Mouse (Mus musculus) embryo, embryonic 10.5 days (tissue): ENCODE results near the gene Adora2b.

Source experiments
- DNase-seq: peaks from one replicate; pipeline ENCODE4 v3.0.0-alpha.2; 2015; ENCODE audit warnings: low spot score

Gene Adora2b

DNA sequence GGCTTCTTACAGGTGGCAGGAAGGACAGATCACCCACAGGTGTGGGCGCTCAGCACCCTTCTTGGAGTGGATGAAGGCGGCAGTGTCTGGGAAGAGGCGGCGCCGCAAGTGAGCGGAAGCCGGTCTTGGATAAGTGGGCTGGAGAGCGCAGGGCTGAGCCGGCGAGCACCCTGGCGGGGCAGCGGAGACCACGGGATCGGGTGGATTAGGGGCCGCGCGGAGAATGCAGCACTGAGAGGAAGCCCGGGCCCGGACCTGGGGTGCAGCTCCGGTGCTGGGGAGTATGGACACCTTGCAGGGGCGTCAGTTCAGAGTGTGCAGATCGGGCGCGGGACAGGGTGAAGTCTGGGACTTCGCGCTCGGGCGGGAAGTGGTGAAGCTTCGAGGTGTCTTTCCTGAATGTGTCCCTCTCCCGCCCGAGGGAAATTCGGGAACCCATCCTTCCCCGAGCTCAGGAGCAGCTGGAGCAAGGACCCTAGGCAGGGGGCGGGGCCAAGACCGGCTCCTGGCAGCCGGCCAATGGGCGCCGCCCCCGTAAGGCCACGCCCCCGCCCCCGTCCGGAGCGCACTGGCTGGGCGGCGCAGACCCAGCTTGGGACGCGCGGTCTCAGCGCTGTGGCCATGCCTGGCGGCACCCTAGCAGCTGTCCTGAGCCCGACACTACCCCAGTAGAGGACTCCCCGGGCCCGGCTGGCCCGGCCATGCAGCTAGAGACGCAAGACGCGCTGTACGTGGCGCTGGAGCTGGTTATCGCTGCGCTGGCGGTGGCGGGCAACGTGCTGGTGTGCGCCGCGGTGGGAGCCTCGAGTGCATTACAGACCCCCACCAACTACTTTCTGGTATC, at the start of gene Adora2b:
TSS of gene Adora2b (plus strand) at position 584 of the 844 bp plus-strand sequence.
- peak; percentile 96 for DNase-seq

DNA sequence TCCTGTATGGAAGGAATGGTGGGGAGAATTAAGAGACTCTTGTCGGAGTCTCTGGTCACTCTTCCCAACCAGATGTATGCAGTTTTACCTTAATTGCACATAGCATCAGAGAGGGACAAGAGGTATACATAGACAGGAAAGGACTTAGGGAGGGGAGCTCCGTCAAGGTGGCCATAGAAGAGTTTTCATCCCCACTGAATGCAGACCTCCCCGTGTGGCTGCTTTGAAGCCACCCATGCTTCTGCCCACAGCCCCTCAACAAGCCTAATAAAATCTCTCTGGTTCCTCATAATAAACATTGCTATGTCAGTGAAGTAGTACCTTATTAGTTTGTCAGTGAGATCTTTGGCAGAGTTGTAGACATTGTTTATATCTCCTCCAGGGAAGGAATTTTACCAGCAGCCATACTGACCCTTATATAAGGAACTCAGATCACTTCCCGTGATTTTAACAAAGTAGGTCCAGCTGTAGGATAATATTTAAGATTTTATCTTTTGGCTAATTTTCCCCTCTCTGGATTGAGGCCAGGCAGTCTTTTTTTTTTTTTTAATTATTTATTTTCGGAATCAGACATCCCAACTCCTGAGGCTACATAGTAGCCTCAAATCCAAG, 47.8 kb upstream of the Adora2b start:
- DNase-seq = no peak

GRCm38 (mm10) chr11:62202645-62203044, 46.1 kb upstream of the Adora2b start:
- DNase-seq = no peak

DNA sequence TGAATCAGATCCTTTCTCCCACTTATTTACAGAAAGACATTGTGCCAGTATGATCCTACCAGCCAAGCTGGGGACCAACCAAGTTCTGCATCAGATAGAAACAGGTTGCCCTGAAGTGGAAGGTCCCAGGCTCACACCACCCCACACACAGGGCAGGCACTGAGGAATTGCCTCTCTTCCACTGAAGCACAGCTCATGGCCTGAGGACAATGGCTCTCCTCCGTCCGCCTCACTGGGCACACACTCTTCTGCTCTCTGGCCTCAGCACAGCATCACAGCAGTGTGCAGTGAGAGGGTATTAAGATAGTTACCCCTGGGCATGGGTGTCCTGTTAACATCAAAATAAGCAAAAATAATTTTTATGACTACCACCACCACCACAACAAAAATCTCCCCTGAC, 39.7 kb upstream of the Adora2b start:
- peak; percentile 14 for DNase-seq

DNA sequence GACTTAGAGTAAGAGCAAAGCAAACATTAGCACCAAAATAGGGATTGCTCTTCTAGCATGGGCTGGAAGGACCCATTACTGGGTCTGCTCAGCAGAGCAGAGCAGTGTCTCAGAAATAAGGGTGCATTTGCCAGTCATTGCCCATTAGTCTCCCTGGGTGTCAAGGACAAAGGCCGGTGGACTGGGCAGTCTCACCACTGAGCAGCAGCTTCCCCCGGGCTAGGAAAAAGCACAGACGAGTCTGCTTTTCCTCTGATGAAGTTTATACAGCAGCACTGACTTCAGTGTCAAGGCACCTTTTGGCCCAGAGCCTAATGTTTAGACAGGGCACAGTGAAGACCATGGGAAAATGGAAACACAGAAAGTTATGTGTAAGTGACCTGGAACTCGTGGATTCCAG, 38.9 kb upstream of the Adora2b start:
- no peak for DNase-seq

DNA sequence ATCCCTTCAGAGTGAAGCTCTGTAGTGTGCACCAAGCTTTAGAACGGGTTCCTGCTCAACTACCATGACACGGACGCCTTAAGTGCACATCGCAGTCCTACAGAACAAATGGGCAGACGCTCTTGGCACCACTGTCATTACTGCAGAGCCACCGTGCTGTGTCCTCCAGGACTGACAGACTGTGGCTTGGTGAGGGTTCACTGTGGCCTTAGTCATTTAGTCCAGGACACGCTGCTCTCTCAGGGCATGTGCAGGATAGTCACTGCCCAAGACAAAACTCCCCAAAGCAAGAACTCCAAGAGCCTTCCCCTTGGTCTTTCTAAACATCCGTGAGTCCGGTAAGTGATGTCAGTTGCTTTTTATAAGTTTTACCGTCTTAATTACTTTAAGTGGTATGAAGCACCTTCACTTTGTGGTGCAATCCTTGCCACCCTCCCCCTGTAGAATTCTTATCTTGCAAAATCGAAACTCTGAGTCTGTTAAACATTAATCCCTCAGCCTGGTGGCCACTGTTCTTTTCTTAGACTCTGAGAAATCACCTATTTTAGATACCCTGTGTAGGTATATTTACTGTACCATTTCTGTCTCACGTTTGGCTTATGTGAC, 35.3 kb upstream of the Adora2b start:
- no peak for DNase-seq

GRCm38 (mm10) chr11:62215107-62215506, 33.7 kb upstream of the Adora2b start:
- no peak for DNase-seq

- no peak for DNase-seq
Measured at GRCm38 (mm10) chr11:62217751-62218150, 31.0 kb upstream of the Adora2b start.

GRCm38 (mm10) chr11:62220756-62221510, 27.9 kb upstream of the Adora2b start:
- no peak for DNase-seq

GRCm38 (mm10) chr11:62223416-62223815, 25.4 kb upstream of the Adora2b start:
- DNase-seq = no peak

DNA sequence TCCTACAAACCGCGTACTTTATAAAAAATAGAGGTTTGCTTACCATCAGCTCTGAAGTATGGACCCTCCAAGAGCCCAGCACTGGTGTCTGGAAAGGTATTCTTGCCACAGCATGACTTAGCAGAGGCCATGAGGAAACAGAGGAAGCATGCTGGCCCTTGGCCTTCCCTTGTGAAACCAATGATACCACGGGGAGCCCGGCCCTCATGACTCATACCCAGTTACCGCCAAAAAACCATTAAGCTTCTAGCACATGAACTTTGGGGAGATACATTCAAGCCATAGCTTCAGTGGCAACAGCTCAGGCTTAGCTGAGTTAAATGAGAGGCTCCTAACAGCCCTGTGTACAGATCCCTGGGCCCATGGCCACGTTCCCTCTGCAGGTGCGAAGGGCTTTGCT, 24.8 kb upstream of the Adora2b start:
- DNase-seq = no peak

- no peak for DNase-seq
Measured at GRCm38 (mm10) chr11:62224797-62225196, 24.0 kb upstream of the Adora2b start.

DNA sequence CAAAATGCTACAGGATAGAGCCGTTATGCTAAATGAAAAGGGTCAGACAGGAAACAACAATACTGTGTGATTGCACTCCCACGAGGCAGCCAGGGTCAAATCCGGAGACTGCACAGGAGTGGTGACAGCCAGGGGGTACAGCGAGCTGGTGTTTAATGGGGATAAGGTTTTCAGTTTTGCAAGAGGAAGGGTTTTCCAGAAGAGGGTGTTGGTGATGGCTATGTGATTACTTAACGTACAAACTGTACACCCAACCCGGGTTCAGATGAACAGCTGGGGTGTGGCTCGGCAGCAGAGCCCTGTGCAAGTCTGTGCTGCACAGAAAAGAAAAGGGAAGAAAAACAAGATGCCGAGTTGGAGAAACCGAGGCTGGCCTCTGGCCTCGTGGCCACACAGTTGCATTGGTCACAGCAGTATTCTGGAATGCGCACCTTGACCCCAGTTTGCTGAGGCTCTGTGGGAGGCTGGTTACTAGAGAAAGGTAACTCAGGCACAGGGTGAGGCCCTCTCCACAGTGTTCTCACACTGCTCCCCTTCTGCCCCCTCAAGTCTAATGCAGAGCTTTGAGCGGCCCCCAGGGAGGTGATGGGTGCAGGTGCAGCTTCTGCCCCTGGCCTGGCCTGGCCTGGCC, 8.0 kb upstream of the Adora2b start:
- DNase-seq = no peak

DNA sequence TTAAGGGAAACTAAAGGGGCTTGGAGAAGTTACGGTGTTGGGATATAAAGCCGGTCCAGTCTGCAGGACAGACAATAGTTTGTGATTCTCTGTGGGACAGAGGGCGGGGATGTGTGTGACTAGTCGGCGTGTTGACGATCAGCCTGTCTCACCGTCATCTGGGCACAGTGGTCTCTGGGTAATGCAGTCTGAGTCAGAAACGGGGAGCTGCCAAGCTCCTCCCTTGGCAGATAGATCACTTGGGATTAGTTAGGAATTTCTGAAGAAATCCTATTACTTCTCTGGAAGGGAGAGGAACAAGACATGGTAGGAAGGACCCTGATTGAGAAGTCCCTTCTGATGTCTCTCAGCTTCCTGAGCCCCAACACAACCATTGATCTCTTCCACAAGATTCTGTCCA, 4.9 kb upstream of the Adora2b start:
- DNase-seq = no peak

- DNase-seq = no peak
Measured at GRCm38 (mm10) chr11:62244471-62244870, 4.3 kb upstream of the Adora2b start.

DNA sequence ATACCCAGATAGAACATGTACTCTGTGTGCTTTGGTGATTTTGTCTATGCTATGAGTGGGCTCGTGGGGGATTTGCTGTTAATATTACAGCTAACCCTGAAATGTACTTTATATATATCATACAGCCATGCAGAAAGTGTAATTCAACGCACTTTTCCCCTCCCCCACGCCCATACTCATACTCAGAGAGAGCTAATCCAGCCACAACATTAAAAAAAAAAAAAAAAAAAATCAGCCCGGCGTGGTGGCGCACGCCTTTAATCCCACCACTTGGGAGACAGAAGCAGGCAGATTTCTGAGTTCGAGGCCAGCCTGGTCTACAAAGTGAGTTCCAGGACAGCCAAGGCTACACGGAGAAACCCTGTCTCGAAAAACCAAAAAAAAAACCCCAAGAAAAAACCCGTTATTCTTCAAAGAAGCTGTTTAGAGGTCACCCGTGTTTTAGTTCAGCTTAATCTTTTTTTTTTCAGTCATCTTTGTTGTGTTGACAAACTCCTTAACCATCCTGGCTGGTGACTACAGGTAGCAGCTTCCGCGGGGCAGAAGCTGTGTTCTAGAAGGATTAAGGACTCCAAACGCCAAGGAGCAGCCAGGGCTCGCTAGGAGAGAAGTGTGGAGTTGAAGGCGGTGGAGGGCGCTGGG, 904 bp upstream of the Adora2b start:
- DNase-seq = no peak

GRCm38 (mm10) chr11:62249266-62250037, 668 bp downstream of the Adora2b start:
- peak; percentile 66 for DNase-seq

- peak; percentile 74 for DNase-seq
Measured at GRCm38 (mm10) chr11:62251047-62251446, 2.3 kb downstream of the Adora2b start.

GRCm38 (mm10) chr11:62253380-62253779, 4.6 kb downstream of the Adora2b start:
- DNase-seq = no peak

DNA sequence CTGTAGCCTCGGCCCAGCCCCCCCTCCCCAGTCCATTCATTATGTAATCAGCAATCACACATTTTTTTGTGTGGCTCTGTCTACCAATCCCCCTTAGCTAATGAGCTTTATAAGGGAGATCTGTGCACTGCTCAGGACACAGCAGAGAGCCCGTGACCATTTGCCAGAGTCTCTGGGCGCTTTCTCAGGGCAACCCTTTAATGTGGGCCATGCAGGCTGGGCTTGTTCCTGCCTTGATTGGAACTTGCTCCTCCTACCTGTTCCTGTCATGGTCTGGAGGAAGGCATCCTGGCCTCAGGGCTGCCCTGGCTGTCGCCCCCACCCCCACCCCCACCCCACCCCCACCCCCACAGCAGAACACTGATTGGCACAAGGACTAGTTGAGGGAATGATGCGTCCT, 10.4 kb downstream of the Adora2b start:
- no peak for DNase-seq

- no peak for DNase-seq
Measured at GRCm38 (mm10) chr11:62263599-62263998, 14.8 kb downstream of the Adora2b start.
